Mouse (Mus musculus): ENCODE measurements around the gene Tmem91. TPM values are rescaled to one million over a fixed set of nuclear protein-coding genes. Genes with fewer than 3 reads are reported as not detected.

Tmem91 gene
- polyA plus RNA-seq, 1 experiment from 2014 or later: 129 TPM

Other genes with a start within 250 kb of the Tmem91 start
- 0.59 and 1.6 TPM in 2 replicates for gene Ceacam1, start 197.6 kb downstream of the Tmem91 start, polyA plus RNA-seq (2015; fragmentation: Nextera tagmentation; extraction: Ambion mirVana)
- gene Ceacam2, start 135.3 kb downstream of the Tmem91 start, polyA plus RNA-seq (2015; fragmentation: Nextera tagmentation; extraction: Ambion mirVana): 0.05 and 0.16 TPM in 2 replicates
- not detected in 2 replicates for gene Erich4, start 59.3 kb downstream of the Tmem91 start, polyA plus RNA-seq (2015; fragmentation: Nextera tagmentation; extraction: Ambion mirVana)
- gene Dmac2, start 55.8 kb downstream of the Tmem91 start, polyA plus RNA-seq (2015; fragmentation: Nextera tagmentation; extraction: Ambion mirVana): 51.4 and 52.0 TPM in 2 replicates
- gene B3gnt8, start 48.5 kb downstream of the Tmem91 start, polyA plus RNA-seq (2015; fragmentation: Nextera tagmentation; extraction: Ambion mirVana): 0.89 and 1.1 TPM in 2 replicates
- 46.8 and 51.8 TPM in 2 replicates for gene Bckdha, start 16.2 kb downstream of the Tmem91 start, polyA plus RNA-seq (2015; fragmentation: Nextera tagmentation; extraction: Ambion mirVana)
- gene Exosc5, start 16.0 kb downstream of the Tmem91 start, polyA plus RNA-seq (2015; fragmentation: Nextera tagmentation; extraction: Ambion mirVana): 39.5 and 42.9 TPM in 2 replicates
- 48.4 and 49.8 TPM in 2 replicates for gene B9d2, start 5.6 kb upstream of the Tmem91 start, polyA plus RNA-seq (2015; fragmentation: Nextera tagmentation; extraction: Ambion mirVana)
- 0.63 and 1.2 TPM in 2 replicates for gene Tgfb1, start 11.8 kb upstream of the Tmem91 start, polyA plus RNA-seq (2015; fragmentation: Nextera tagmentation; extraction: Ambion mirVana)
- 29.3 and 40.1 TPM in 2 replicates for gene Ccdc97, start 43.9 kb upstream of the Tmem91 start, polyA plus RNA-seq (2015; fragmentation: Nextera tagmentation; extraction: Ambion mirVana)
- 32.3 and 37.6 TPM in 2 replicates for gene Hnrnpul1, start 79.6 kb upstream of the Tmem91 start, polyA plus RNA-seq (2015; fragmentation: Nextera tagmentation; extraction: Ambion mirVana)
- gene Axl, start 113.5 kb upstream of the Tmem91 start, polyA plus RNA-seq (2015; fragmentation: Nextera tagmentation; extraction: Ambion mirVana): 18.1 and 25.5 TPM in 2 replicates
- gene Cyp2s1, start 141.7 kb upstream of the Tmem91 start, polyA plus RNA-seq (2015; fragmentation: Nextera tagmentation; extraction: Ambion mirVana): 4.1 and 4.6 TPM in 2 replicates
- gene Cyp2b10, start 222.5 kb upstream of the Tmem91 start, polyA plus RNA-seq (2015; fragmentation: Nextera tagmentation; extraction: Ambion mirVana): not detected in 2 replicates